Mouse (Mus musculus): ENCODE data around the gene Olfr338.
"Not testable (repeated sequence)": the region's sequence is repeated elsewhere in the genome, so short reads cannot be mapped to it uniquely, and the experiment has no call there.

The Olfr338 gene

GRCm38 (mm10) chr2:36373219-36373618 is at the start of gene Olfr338:
Gene Olfr338 (plus strand): TSS chr2:36373519.
- no peak for DNase-seq

DNA sequence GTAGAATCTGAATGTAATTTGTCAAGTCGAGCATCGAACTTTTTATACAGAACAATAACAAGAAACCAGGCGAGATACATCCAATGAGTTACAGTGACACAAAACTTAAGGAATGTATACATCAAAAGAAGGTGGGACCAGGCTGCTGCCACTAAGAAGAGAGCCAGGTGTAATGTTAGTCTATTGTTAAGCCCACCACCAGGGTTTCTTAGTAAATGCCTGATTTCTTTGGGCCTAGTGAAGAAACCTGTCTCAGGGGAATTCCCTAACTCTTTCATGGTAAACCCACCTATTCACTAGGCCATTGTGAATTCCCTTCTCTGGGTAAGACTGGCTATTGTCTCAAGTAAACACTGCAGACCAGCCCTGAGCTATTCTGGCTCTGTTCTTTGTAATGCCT is 41.9 kb downstream of the Olfr338 start:
- DNase-seq = not testable (repeated sequence)

DNA sequence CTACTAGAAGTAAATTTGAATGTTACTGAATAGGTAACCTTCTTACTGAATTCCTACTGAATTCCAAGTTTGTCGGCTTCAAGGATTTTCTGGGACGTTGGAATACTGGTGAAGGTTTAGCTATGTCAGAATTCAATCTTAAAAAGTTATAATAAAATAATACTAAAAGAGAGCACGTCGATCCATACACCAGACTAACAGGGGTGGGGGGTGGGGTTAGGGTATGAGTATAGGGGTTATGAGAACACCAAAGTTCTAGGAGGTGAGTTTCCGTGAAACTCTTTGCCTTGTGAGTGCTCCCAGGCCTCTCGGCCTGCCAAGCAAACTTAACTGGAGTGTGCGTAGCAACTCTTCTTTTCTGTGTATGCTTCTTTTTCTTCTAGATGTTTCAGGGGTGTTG is 42.3 kb downstream of the Olfr338 start:
- not testable (repeated sequence) for DNase-seq

GRCm38 (mm10) chr2:36418647-36419046 is 45.3 kb downstream of the Olfr338 start, which contains the start of gene Olfr339:
Gene Olfr339 (plus strand): TSS chr2:36418947.
- DNase-seq = no peak

Measured in right cerebral cortex, postnatal 25 days (tissue).